In the genomic region with DNA sequence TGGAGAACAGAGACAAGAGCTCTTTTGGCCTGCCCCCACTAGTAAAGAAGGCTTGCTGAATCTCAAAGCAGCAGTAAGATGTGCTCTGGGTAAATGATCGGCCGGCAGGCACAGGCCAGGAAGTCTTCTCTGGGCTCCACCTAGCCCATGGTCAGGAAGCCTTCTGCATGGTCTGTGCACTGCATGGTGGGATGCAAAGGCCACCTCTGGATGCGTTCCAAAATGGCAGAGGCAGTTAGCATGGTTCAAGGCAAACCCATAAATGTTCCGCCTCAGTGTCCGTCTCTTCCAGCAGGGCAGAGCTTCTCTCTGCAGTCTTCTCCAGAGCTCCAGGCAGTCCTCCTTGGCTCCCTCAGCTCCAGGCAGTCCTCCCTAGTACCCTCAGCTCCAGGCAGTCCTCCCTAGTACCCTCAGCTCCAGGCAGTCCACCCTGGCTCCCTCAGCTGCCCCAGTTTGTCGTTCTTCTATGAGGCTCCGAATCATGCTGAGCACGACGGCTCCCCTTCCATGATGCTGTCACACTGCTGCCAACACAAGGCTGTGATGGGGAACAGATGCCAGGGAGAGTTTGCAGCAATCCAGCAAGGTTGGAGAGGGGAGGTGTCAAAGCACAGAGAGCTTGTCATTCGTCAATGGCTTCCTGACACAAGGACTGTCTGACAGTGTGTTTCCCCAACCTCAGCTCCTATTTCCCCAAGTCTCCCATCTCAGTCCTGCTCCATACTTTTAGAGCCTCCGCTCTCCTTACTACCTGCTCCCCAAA, we compare ENCODE assay signal across 10 mouse cellular contexts.
DNase-seq lines count a peak whose midpoint lies in the region; ATAC-seq and TF ChIP-seq lines count a peak whose summit lies in the region.
"Had no signal": no experiment of that assay in that cellular context is flagged by ENCODE, and none has a peak within 500 bp of the region (broad histone marks: within the 10 kb centered on the region; RNA-seq: fewer than 3 reads in every experiment).

No protein-coding gene starts in this region.

- no peak overlapping the region for H3K27ac ChIP-seq in kidney, embryonic 14.5 days (ENCODE audit: low read depth, low read length)
- H3K27ac ChIP-seq in kidney, embryonic 16.5 days (ENCODE audit: low read length), result no peak overlapping the region
- peak overlapping the region; percentile 17; the same call in 1 of the 2 replicates for H3K27ac ChIP-seq in hindbrain, postnatal 0 days

- peak; percentile 65 to 69 for DNase-seq in cerebellum, postnatal 10 days
- DNase-seq in cerebellum, adult 9-10 months, result no peak
- peak; percentile 84 for DNase-seq in brain, embryonic 14.5 days (ENCODE audit: low read depth)
- DNase-seq in hindbrain, postnatal 0 days (ENCODE audit: low spot score), result peak; percentile 67
- no peak for DNase-seq in urinary bladder, postnatal 36 days (ENCODE audit: low spot score in 2 of 2)
- no peak for DNase-seq in Muller cell, postnatal 12 days (ENCODE audit: inconsistent ontology term)
- DNase-seq: liver; spleen, adult 18-20 months had no signal

- ATAC-seq in kidney, embryonic 14.5 days (ENCODE audit: low FRiP score, low TSS enrichment), result peak; percentile 29; the same call in 1 of the 2 replicates
- no peak for ATAC-seq in kidney, embryonic 16.5 days (ENCODE audit: low FRiP score, low TSS enrichment)
- ATAC-seq in hindbrain, postnatal 0 days, result peak; percentile 57

- H3K9ac ChIP-seq in kidney, embryonic 14.5 days (ENCODE audit: low read depth, low read length), result no peak overlapping the region
- no peak overlapping the region for H3K9ac ChIP-seq in kidney, embryonic 16.5 days (replicated peaks; ENCODE audit: low read length)
- no peak overlapping the region for H3K9ac ChIP-seq in hindbrain, postnatal 0 days (replicated peaks; ENCODE audit: low read length)

- no peak for TF ChIP-seq POLR2A in brain, embryonic 14.5 days (IDR thresholded peaks at IDR 0.05; ENCODE audit: borderline replicate concordance, extremely low read depth, insufficient read depth, insufficient read length, poor library complexity, severe bottlenecking)

- no peaks in the 10 kb centered on the region for H3K9me3 ChIP-seq in kidney, embryonic 14.5 days (ENCODE audit: control insufficient read depth, low read length)
- H3K9me3 ChIP-seq in kidney, embryonic 16.5 days (ENCODE audit: low read length), result no peaks in the 10 kb centered on the region
- H3K9me3 ChIP-seq in hindbrain, postnatal 0 days (ENCODE audit: low read length), result no peaks in the 10 kb centered on the region

- no peak for TF ChIP-seq CTCF in brain, embryonic 14.5 days (IDR thresholded peaks at IDR 0.05; ENCODE audit: borderline replicate concordance, extremely low read depth, insufficient read depth, insufficient read length)
- TF ChIP-seq CTCF in hindbrain, postnatal 0 days (IDR thresholded peaks at IDR 0.05; ENCODE audit: low read depth), result no peak

- H3K27me3 ChIP-seq in kidney, embryonic 14.5 days (ENCODE audit: control insufficient read depth, insufficient read depth, low read length), result no peaks in the 10 kb centered on the region; the same call in 1 of the 2 replicates
- H3K27me3 ChIP-seq in kidney, embryonic 16.5 days (ENCODE audit: insufficient read depth, low read length), result no peaks in the 10 kb centered on the region
- H3K27me3 ChIP-seq in hindbrain, postnatal 0 days (ENCODE audit: insufficient read depth, low read length), result no peaks in the 10 kb centered on the region; the same call in 1 of the 2 replicates

- peaks cover 19% of the 10 kb centered on the region for H3K4me1 ChIP-seq in kidney, embryonic 14.5 days (ENCODE audit: control insufficient read depth, insufficient read depth, low read length)
- H3K4me1 ChIP-seq in kidney, embryonic 16.5 days (ENCODE audit: insufficient read depth, low read length), result peaks cover 21% of the 10 kb centered on the region
- H3K4me1 ChIP-seq in hindbrain, postnatal 0 days (ENCODE audit: insufficient read depth, low read length), result no peaks in the 10 kb centered on the region

- H3K4me3 ChIP-seq in kidney, embryonic 14.5 days (ENCODE audit: low read length), result no peak overlapping the region
- H3K4me3 ChIP-seq in kidney, embryonic 16.5 days (ENCODE audit: low read length), result no peak overlapping the region
- no peak overlapping the region for H3K4me3 ChIP-seq in hindbrain, postnatal 0 days (ENCODE audit: low read length)

- WGBS in kidney, embryonic 14.5 days, result 63% methylated on average over 11 of the region's 11 CpGs
- WGBS in kidney, embryonic 16.5 days, result 61% methylated on average over 11 of the region's 11 CpGs
- WGBS in hindbrain, postnatal 0 days, result 45% methylated on average over 11 of the region's 11 CpGs

- H3K4me2 ChIP-seq in kidney, embryonic 14.5 days (replicated peaks; ENCODE audit: low read depth, low read length), result no peak overlapping the region
- H3K4me2 ChIP-seq in kidney, embryonic 16.5 days (replicated peaks; ENCODE audit: low read depth, low read length), result no peak overlapping the region
- no peak overlapping the region for H3K4me2 ChIP-seq in hindbrain, postnatal 0 days (ENCODE audit: low read depth, low read length)

- H3K36me3 ChIP-seq in kidney, embryonic 14.5 days (ENCODE audit: control insufficient read depth, insufficient read depth, low read length), result peaks cover 11% of the 10 kb centered on the region; the same call in 1 of the 2 replicates
- H3K36me3 ChIP-seq in kidney, embryonic 16.5 days (ENCODE audit: insufficient read depth, low read length), result no peaks in the 10 kb centered on the region
- 0 out of 2 replicates have a peak, but pooled peaks cover 4% of the 10 kb centered on the region for H3K36me3 ChIP-seq in hindbrain, postnatal 0 days (ENCODE audit: insufficient read depth, low read length)

Comparison
In these comparisons a context has a peak if more than half of its experiments do, and no peak if none do; other contexts are left out.
1. DNase-seq: peak in cerebellum, postnatal 10 days (2 of 2), brain, embryonic 14.5 days (single experiment) and hindbrain, postnatal 0 days (single experiment); none in cerebellum, adult 9-10 months (single experiment), urinary bladder, postnatal 36 days (0 of 2) and Muller cell, postnatal 12 days (single experiment).